ENCODE assay signal across 20 mouse cellular contexts in the genomic region with DNA sequence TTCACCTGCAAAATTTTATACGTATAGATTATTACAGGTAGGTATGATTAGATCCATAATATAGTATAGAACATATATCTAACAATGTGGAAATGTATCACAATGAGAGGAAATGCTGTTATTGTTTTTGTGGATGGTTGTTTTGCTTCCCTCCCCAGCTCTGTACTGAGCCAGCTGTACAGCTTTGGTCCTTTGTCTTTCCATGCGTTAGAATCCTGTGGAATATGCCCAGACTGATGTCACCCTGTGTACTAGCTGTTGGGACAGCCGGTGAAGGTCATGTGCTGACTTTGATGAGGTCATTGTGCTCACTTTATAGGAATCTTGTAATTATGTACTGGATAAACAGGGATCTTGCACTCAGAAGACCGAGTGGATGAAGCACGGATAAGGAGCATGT.
A peak's percentile ranks its signal among the peaks of the same experiment; 100 is the strongest.
DNase-seq lines count a peak whose midpoint lies in the region; ATAC-seq and TF ChIP-seq lines count a peak whose summit lies in the region.
"Had no signal": no experiment of that assay in that cellular context is flagged by ENCODE, and none has a peak within 500 bp of the region (broad histone marks: within the 10 kb centered on the region; RNA-seq: fewer than 3 reads in every experiment).

No protein-coding gene starts in this region.

- WGBS in heart, embryonic 15.5 days = 57% methylated on average over 5 of the region's 5 CpGs
- 76% methylated on average over 5 of the region's 5 CpGs for WGBS in liver, postnatal 0 days (ENCODE audit: insufficient replicate concordance)
- 79% methylated on average over 5 of the region's 5 CpGs for WGBS in liver, embryonic 11.5 days
- 74% methylated on average over 5 of the region's 5 CpGs for WGBS in neural tube, embryonic 13.5 days
- 45% methylated on average over 5 of the region's 5 CpGs for WGBS in limb, embryonic 13.5 days

- no peaks in the 10 kb centered on the region for H3K36me3 ChIP-seq in heart, embryonic 15.5 days
- no peaks in the 10 kb centered on the region for H3K36me3 ChIP-seq in liver, postnatal 0 days (replicated peaks; ENCODE audit: insufficient read depth, low read length)
- no peaks in the 10 kb centered on the region for H3K36me3 ChIP-seq in liver, embryonic 11.5 days (ENCODE audit: control insufficient read depth, insufficient read depth, low read length)
- no peaks in the 10 kb centered on the region for H3K36me3 ChIP-seq in neural tube, embryonic 13.5 days
- H3K36me3 ChIP-seq in limb, embryonic 13.5 days = no peaks in the 10 kb centered on the region
- H3K36me3 ChIP-seq: embryonic facial prominence, embryonic 15.5 days; hindbrain, embryonic 12.5 days had no signal

- H3K4me3 ChIP-seq in heart, embryonic 15.5 days = no peak overlapping the region
- H3K4me3 ChIP-seq in liver, postnatal 0 days (ENCODE audit: low read depth, low read length) = no peak overlapping the region
- H3K4me3 ChIP-seq in liver, embryonic 11.5 days (ENCODE audit: low read depth, low read length) = no peak overlapping the region
- no peak overlapping the region for H3K4me3 ChIP-seq in neural tube, embryonic 13.5 days
- H3K4me3 ChIP-seq in limb, embryonic 13.5 days = no peak overlapping the region
- H3K4me3 ChIP-seq: embryonic facial prominence, embryonic 15.5 days; hindbrain, embryonic 12.5 days had no signal

- no peak overlapping the region for H3K9ac ChIP-seq in heart, embryonic 15.5 days
- H3K9ac ChIP-seq in liver, postnatal 0 days (replicated peaks) = no peak overlapping the region
- no peak overlapping the region for H3K9ac ChIP-seq in liver, embryonic 11.5 days (ENCODE audit: low read depth, low read length)
- no peak overlapping the region for H3K9ac ChIP-seq in neural tube, embryonic 13.5 days
- H3K9ac ChIP-seq in limb, embryonic 13.5 days = no peak overlapping the region
- H3K9ac ChIP-seq: embryonic facial prominence, embryonic 15.5 days; hindbrain, embryonic 12.5 days had no signal

- DNase-seq in heart, adult 8-10 months (ENCODE audit: low spot score) = no peak
- no peak for DNase-seq in liver, postnatal 0 days
- DNase-seq in liver, embryonic 11.5 days (ENCODE audit: low spot score) = no peak
- DNase-seq in neural tube, embryonic 10.5 days (ENCODE audit: extremely low spot score, low spot score) = no peak
- no peak for DNase-seq in thymus, postnatal 36 days
- DNase-seq: cerebellum, adult 9-11 months; gastrocnemius, postnatal 14 days; heart, adult 11 months; kidney, adult 11 months; liver; right cerebral cortex, postnatal 4 days; thymus, postnatal 14 days had no signal

- no peaks in the 10 kb centered on the region for H3K27me3 ChIP-seq in heart, embryonic 15.5 days
- H3K27me3 ChIP-seq in liver, postnatal 0 days (ENCODE audit: insufficient read depth, low read length) = no peaks in the 10 kb centered on the region
- no peaks in the 10 kb centered on the region for H3K27me3 ChIP-seq in liver, embryonic 11.5 days (replicated peaks; ENCODE audit: control insufficient read depth, insufficient read depth, low read length)
- H3K27me3 ChIP-seq in neural tube, embryonic 13.5 days = no peaks in the 10 kb centered on the region
- no peaks in the 10 kb centered on the region for H3K27me3 ChIP-seq in limb, embryonic 13.5 days
- H3K27me3 ChIP-seq: embryonic facial prominence, embryonic 15.5 days; hindbrain, embryonic 12.5 days had no signal

- no peak overlapping the region for H3K4me2 ChIP-seq in heart, embryonic 15.5 days
- H3K4me2 ChIP-seq in liver, postnatal 0 days (ENCODE audit: low read depth, low read length) = no peak overlapping the region
- H3K4me2 ChIP-seq in liver, embryonic 11.5 days = no peak overlapping the region
- no peak overlapping the region for H3K4me2 ChIP-seq in neural tube, embryonic 13.5 days
- H3K4me2 ChIP-seq in limb, embryonic 13.5 days (replicated peaks) = no peak overlapping the region
- H3K4me2 ChIP-seq: embryonic facial prominence, embryonic 15.5 days; hindbrain, embryonic 12.5 days had no signal

- TF ChIP-seq EP300 in liver, postnatal 0 days (IDR thresholded peaks at IDR 0.05; ENCODE audit: low read depth) = no peak

- no peaks in the 10 kb centered on the region for H3K9me3 ChIP-seq in heart, embryonic 15.5 days (replicated peaks)
- H3K9me3 ChIP-seq in liver, postnatal 0 days (ENCODE audit: low read length) = no peaks in the 10 kb centered on the region
- no peaks in the 10 kb centered on the region for H3K9me3 ChIP-seq in liver, embryonic 11.5 days (ENCODE audit: control insufficient read depth, low read length)
- H3K9me3 ChIP-seq in neural tube, embryonic 13.5 days = no peaks in the 10 kb centered on the region
- no peaks in the 10 kb centered on the region for H3K9me3 ChIP-seq in limb, embryonic 13.5 days
- H3K9me3 ChIP-seq: embryonic facial prominence, embryonic 15.5 days; hindbrain, embryonic 12.5 days had no signal

- H3K27ac ChIP-seq in heart, embryonic 15.5 days = peak overlapping the region; percentile 18; the same call in 1 of the 2 replicates
- H3K27ac ChIP-seq in liver, postnatal 0 days (ENCODE audit: low read depth) = no peak overlapping the region
- no peak overlapping the region for H3K27ac ChIP-seq in liver, embryonic 11.5 days (ENCODE audit: low read depth, low read length)
- H3K27ac ChIP-seq in neural tube, embryonic 13.5 days (replicated peaks) = 0 out of 2 replicates have a peak overlapping the region, but pooled peaks have one; percentile 18
- H3K27ac ChIP-seq in limb, embryonic 13.5 days = no peak overlapping the region
- H3K27ac ChIP-seq: embryonic facial prominence, embryonic 15.5 days; hindbrain, embryonic 12.5 days; kidney, postnatal 0 days; macrophage had no signal

- no peak for ATAC-seq in heart, embryonic 15.5 days (replicated peaks; ENCODE audit: insufficient number of reproducible peaks, insufficient read depth, low FRiP score, low read depth)
- ATAC-seq in liver, postnatal 0 days = peak; percentile 29; the same call in 1 of the 2 replicates
- ATAC-seq in liver, embryonic 11.5 days (replicated peaks; ENCODE audit: low FRiP score) = no peak
- no peak for ATAC-seq in neural tube, embryonic 13.5 days (ENCODE audit: low read depth)
- ATAC-seq in limb, embryonic 13.5 days (ENCODE audit: low FRiP score, low read depth) = peak; percentile 15; the same call in 1 of the 2 replicates
- ATAC-seq: activated CD4-positive, CD25-positive, alpha-beta regulatory T cell, adult 4 months had no signal

- peaks cover 3% of the 10 kb centered on the region for H3K4me1 ChIP-seq in heart, embryonic 15.5 days (replicated peaks)
- H3K4me1 ChIP-seq in liver, postnatal 0 days (ENCODE audit: insufficient read depth) = no peaks in the 10 kb centered on the region
- no peaks in the 10 kb centered on the region for H3K4me1 ChIP-seq in liver, embryonic 11.5 days (replicated peaks; ENCODE audit: control insufficient read depth, insufficient read depth, low read length)
- H3K4me1 ChIP-seq in neural tube, embryonic 13.5 days (replicated peaks) = peaks cover 12% of the 10 kb centered on the region
- H3K4me1 ChIP-seq in limb, embryonic 13.5 days = peaks cover 27% of the 10 kb centered on the region

- TF ChIP-seq CTCF in liver, postnatal 0 days (IDR thresholded peaks at IDR 0.05; ENCODE audit: low read depth) = no peak

Comparison
In these comparisons a context has a peak if more than half of its experiments do, and no peak if none do; other contexts are left out.
1. ATAC-seq: peak in liver, postnatal 0 days (single experiment) and limb, embryonic 13.5 days (single experiment); none in heart, embryonic 15.5 days (single experiment), liver, embryonic 11.5 days (single experiment) and neural tube, embryonic 13.5 days (single experiment).
2. H3K27ac ChIP-seq: peak in heart, embryonic 15.5 days (single experiment) and neural tube, embryonic 13.5 days (single experiment); none in liver, postnatal 0 days (single experiment), liver, embryonic 11.5 days (single experiment) and limb, embryonic 13.5 days (single experiment).